Mouse (Mus musculus): Measurements from ENCODE around the gene Olfr961. TPM values are rescaled to one million over a fixed set of nuclear protein-coding genes. Genes with fewer than 3 reads are reported as not detected.
A peak's percentile ranks its signal among the peaks of the same experiment; 100 is the strongest.

The Olfr961 gene
- polyA plus RNA-seq, 2 experiments: not detected

- no peak for ATAC-seq (ENCODE audit: low FRiP score, low read depth)
- H3K4me2 ChIP-seq (replicated peaks; ENCODE audit: low read depth, low read length, severe bottlenecking): no peak within 1 kb of the TSS
- no peaks in the 10 kb centered on the region for H3K36me3 ChIP-seq (ENCODE audit: control insufficient read depth, insufficient read depth, low read length)
- H3K27ac ChIP-seq (replicated peaks; ENCODE audit: low read depth, low read length): no peak within 1 kb of the TSS
- H3K9ac ChIP-seq (ENCODE audit: low read depth, low read length, severe bottlenecking): no peak within 1 kb of the TSS
- H3K27me3 ChIP-seq (ENCODE audit: control insufficient read depth, insufficient read depth, low read length): no peaks in the 10 kb centered on the region
- no peaks in the 10 kb centered on the region for H3K9me3 ChIP-seq (ENCODE audit: control insufficient read depth, low read length)
- no peak within 1 kb of the TSS for H3K4me3 ChIP-seq (replicated peaks; ENCODE audit: low read length)
- DNase-seq (ENCODE audit: low spot score): no peak
- TF ChIP-seq POLR2A (IDR thresholded peaks at IDR 0.05; ENCODE audit: borderline replicate concordance, extremely low read depth, insufficient read depth, insufficient read length): no peak
- WGBS: 78% methylated on average over 3 of the region's 3 CpGs
- H3K4me1 ChIP-seq (ENCODE audit: control insufficient read depth, insufficient read depth, low read length): no peaks in the 10 kb centered on the region
These were observed 34.5 kb upstream of the Olfr961 start, which contains the start of gene Olfr148 for GRCm38 (mm10) chr9:39610355-39610754. TSS of gene Olfr148 (plus strand) at chr9:39610655.

GRCm38 (mm10) chr9:39611953-39612352 lies 32.9 kb upstream of the Olfr961 start:
- ATAC-seq (ENCODE audit: low FRiP score, low read depth) (no peak), DNase-seq (ENCODE audit: low spot score) (peak; percentile 21)
- H3K4me3 ChIP-seq (replicated peaks; ENCODE audit: low read length): no peak overlapping the region
- no peak overlapping the region for H3K9ac ChIP-seq (ENCODE audit: low read depth, low read length, severe bottlenecking)
- no peaks in the 10 kb centered on the region for H3K4me1 ChIP-seq (ENCODE audit: control insufficient read depth, insufficient read depth, low read length)
- no peaks in the 10 kb centered on the region for H3K9me3 ChIP-seq (ENCODE audit: control insufficient read depth, low read length)
- TF ChIP-seq POLR2A (IDR thresholded peaks at IDR 0.05; ENCODE audit: borderline replicate concordance, extremely low read depth, insufficient read depth, insufficient read length): no peak
- no peak overlapping the region for H3K27ac ChIP-seq (replicated peaks; ENCODE audit: low read depth, low read length)
- WGBS: 51% methylated on average over 1 of the region's 1 CpGs
- H3K36me3 ChIP-seq (ENCODE audit: control insufficient read depth, insufficient read depth, low read length): no peaks in the 10 kb centered on the region
- no peaks in the 10 kb centered on the region for H3K27me3 ChIP-seq (ENCODE audit: control insufficient read depth, insufficient read depth, low read length)
- H3K4me2 ChIP-seq (replicated peaks; ENCODE audit: low read depth, low read length, severe bottlenecking): no peak overlapping the region

GRCm38 (mm10) chr9:39621073-39621472 lies 23.8 kb upstream of the Olfr961 start, which contains the start of gene Olfr960:
TSS of gene Olfr960 (plus strand) at chr9:39621373.
- H3K27ac ChIP-seq (replicated peaks; ENCODE audit: low read depth, low read length): no peak within 1 kb of the TSS
- H3K9ac ChIP-seq (ENCODE audit: low read depth, low read length, severe bottlenecking): no peak within 1 kb of the TSS
- no peaks in the 10 kb centered on the region for H3K36me3 ChIP-seq (ENCODE audit: control insufficient read depth, insufficient read depth, low read length)
- no peak for TF ChIP-seq POLR2A (IDR thresholded peaks at IDR 0.05; ENCODE audit: borderline replicate concordance, extremely low read depth, insufficient read depth, insufficient read length)
- H3K4me3 ChIP-seq (replicated peaks; ENCODE audit: low read length): no peak within 1 kb of the TSS
- DNase-seq (ENCODE audit: low spot score): no peak
- no peaks in the 10 kb centered on the region for H3K4me1 ChIP-seq (ENCODE audit: control insufficient read depth, insufficient read depth, low read length)
- no peak for ATAC-seq (ENCODE audit: low FRiP score, low read depth)
- WGBS: 91% methylated on average over 1 of the region's 1 CpGs
- no peaks in the 10 kb centered on the region for H3K27me3 ChIP-seq (ENCODE audit: control insufficient read depth, insufficient read depth, low read length)
- H3K9me3 ChIP-seq (ENCODE audit: control insufficient read depth, low read length): no peaks in the 10 kb centered on the region
- no peak within 1 kb of the TSS for H3K4me2 ChIP-seq (replicated peaks; ENCODE audit: low read depth, low read length, severe bottlenecking)

- no peak for TF ChIP-seq POLR2A (IDR thresholded peaks at IDR 0.05; ENCODE audit: borderline replicate concordance, extremely low read depth, insufficient read depth, insufficient read length)
- DNase-seq (ENCODE audit: low spot score) (no peak), ATAC-seq (ENCODE audit: low FRiP score, low read depth) (no peak)
- Histone ChIP-seq H3K9ac (ENCODE audit: low read depth, low read length, severe bottlenecking) (no peak overlapping the region), H3K36me3 (ENCODE audit: control insufficient read depth, insufficient read depth, low read length) (no peaks in the 10 kb centered on the region), H3K4me3 (replicated peaks; ENCODE audit: low read length) (no peak overlapping the region), H3K9me3 (ENCODE audit: control insufficient read depth, low read length) (no peaks in the 10 kb centered on the region), H3K27me3 (ENCODE audit: control insufficient read depth, insufficient read depth, low read length) (no peaks in the 10 kb centered on the region), H3K4me2 (replicated peaks; ENCODE audit: low read depth, low read length, severe bottlenecking) (no peak overlapping the region), H3K27ac (replicated peaks; ENCODE audit: low read depth, low read length) (no peak overlapping the region), H3K4me1 (ENCODE audit: control insufficient read depth, insufficient read depth, low read length) (no peaks in the 10 kb centered on the region)
- WGBS: 87% methylated on average over 3 of the region's 3 CpGs
These were observed 21.1 kb upstream of the Olfr961 start for GRCm38 (mm10) chr9:39623783-39624182.

GRCm38 (mm10) chr9:39624711-39625110 lies 20.2 kb upstream of the Olfr961 start:
- Histone ChIP-seq H3K4me2 (replicated peaks; ENCODE audit: low read depth, low read length, severe bottlenecking) (no peak overlapping the region), H3K4me1 (ENCODE audit: control insufficient read depth, insufficient read depth, low read length) (no peaks in the 10 kb centered on the region), H3K9ac (ENCODE audit: low read depth, low read length, severe bottlenecking) (no peak overlapping the region), H3K4me3 (replicated peaks; ENCODE audit: low read length) (no peak overlapping the region), H3K27me3 (ENCODE audit: control insufficient read depth, insufficient read depth, low read length) (no peaks in the 10 kb centered on the region), H3K36me3 (ENCODE audit: control insufficient read depth, insufficient read depth, low read length) (no peaks in the 10 kb centered on the region), H3K27ac (replicated peaks; ENCODE audit: low read depth, low read length) (no peak overlapping the region), H3K9me3 (ENCODE audit: control insufficient read depth, low read length) (no peaks in the 10 kb centered on the region)
- WGBS: 48% methylated on average over 2 of the region's 2 CpGs
- ATAC-seq (ENCODE audit: low FRiP score, low read depth): no peak
- TF ChIP-seq POLR2A (IDR thresholded peaks at IDR 0.05; ENCODE audit: borderline replicate concordance, extremely low read depth, insufficient read depth, insufficient read length): no peak
- DNase-seq (ENCODE audit: low spot score): no peak

- Histone ChIP-seq H3K36me3 (ENCODE audit: control insufficient read depth, insufficient read depth, low read length) (no peaks in the 10 kb centered on the region), H3K4me2 (replicated peaks; ENCODE audit: low read depth, low read length, severe bottlenecking) (no peak overlapping the region), H3K27ac (replicated peaks; ENCODE audit: low read depth, low read length) (no peak overlapping the region), H3K4me1 (ENCODE audit: control insufficient read depth, insufficient read depth, low read length) (no peaks in the 10 kb centered on the region), H3K9ac (ENCODE audit: low read depth, low read length, severe bottlenecking) (no peak overlapping the region), H3K27me3 (ENCODE audit: control insufficient read depth, insufficient read depth, low read length) (no peaks in the 10 kb centered on the region), H3K4me3 (replicated peaks; ENCODE audit: low read length) (no peak overlapping the region), H3K9me3 (ENCODE audit: control insufficient read depth, low read length) (no peaks in the 10 kb centered on the region)
- WGBS: 79% methylated on average over 2 of the region's 2 CpGs
- ATAC-seq (ENCODE audit: low FRiP score, low read depth) (no peak), DNase-seq (ENCODE audit: low spot score) (no peak)
- no peak for TF ChIP-seq POLR2A (IDR thresholded peaks at IDR 0.05; ENCODE audit: borderline replicate concordance, extremely low read depth, insufficient read depth, insufficient read length)
These were observed 15.8 kb upstream of the Olfr961 start for GRCm38 (mm10) chr9:39629069-39629468.
